Mouse (Mus musculus) MEL (cell line): ENCODE data around the gene Lcor. TPM values are rescaled to one million over a fixed set of nuclear protein-coding genes. Genes with fewer than 3 reads are reported as not detected.

ENCODE experiments used
- DNase-seq: peaks from one replicate; pipeline ENCODE4 v3.0.0; 2011; ENCODE audit warnings: low read depth, low spot score
- H3K27ac ChIP-seq: 2 replicates; pipeline ENCODE4 v1.5.1; 2012; ENCODE audit warnings: low read depth, mild to moderate bottlenecking, control low read depth, low read length, moderate library complexity; ENCODE audit not compliant: control insufficient read depth
- H3K27me3 ChIP-seq, 2 experiments: fragments of 150-350 bp in 1 of 2; sonication (generic) in 1 of 2; 2 replicates each; pipeline ENCODE4 v1.6.1; 2012; ENCODE audit warnings: low read length in 2 of 2, mild to moderate bottlenecking in 2 of 2, improper control_type of control experiment in 1 of 2, moderate library complexity in 1 of 2; ENCODE audit not compliant: insufficient read depth in 2 of 2, control insufficient read depth in 1 of 2
- H3K36me3 ChIP-seq, 2 experiments: 2 replicates each; pipeline ENCODE4 v1.6.1; 2012 to 2014; ENCODE audit warnings: low read length in 2 of 2, improper control_type of control experiment in 1 of 2, inconsistent platforms in 1 of 2, mild to moderate bottlenecking in 1 of 2; ENCODE audit not compliant: insufficient read depth in 2 of 2, control insufficient read depth in 1 of 2
- H3K4me1 ChIP-seq, 2 experiments: fragments of 150-350 bp in 1 of 2; sonication (generic) in 1 of 2; 2 replicates each; pipeline ENCODE4 v1.6.1; 2012; ENCODE audit warnings: low read length in 2 of 2, improper control_type of control experiment in 1 of 2, mild to moderate bottlenecking in 1 of 2; ENCODE audit not compliant: insufficient read depth in 2 of 2, control insufficient read depth in 1 of 2
- H3K4me3 ChIP-seq, 2 experiments: fragments of 150-350 bp in 1 of 2; sonication (generic) in 1 of 2; 2 replicates each; pipeline ENCODE4 v1.5.1; 2012; ENCODE audit warnings: low read depth in 2 of 2, low read length in 2 of 2, mild to moderate bottlenecking in 2 of 2, moderate library complexity in 2 of 2, control low read depth in 1 of 2, improper control_type of control experiment in 1 of 2; ENCODE audit not compliant: control insufficient read depth in 1 of 2, insufficient read depth in 1 of 2
- H3K79me2 ChIP-seq: 2 replicates; pipeline ENCODE4 v1.6.1; 2012; ENCODE audit warnings: mild to moderate bottlenecking, low read length, moderate library complexity; ENCODE audit not compliant: control insufficient read depth, poor library complexity, insufficient read depth
- H3K9ac ChIP-seq: 2 replicates; pipeline ENCODE4 v1.6.1; 2012; ENCODE audit warnings: low read depth, mild to moderate bottlenecking, control low read depth, low read length, moderate library complexity; ENCODE audit not compliant: control insufficient read depth, poor library complexity, severe bottlenecking
- H3K9me3 ChIP-seq: fragments of 150-350 bp; sonication (generic); replicated peaks from 2 replicates; pipeline ENCODE4 v1.6.1; 2012; ENCODE audit warnings: mild to moderate bottlenecking, low read length, improper control_type of control experiment, moderate library complexity; ENCODE audit not compliant: insufficient read depth
- E2F4 ChIP-seq: IDR thresholded peaks from 2 replicates; pipeline ENCODE4 v1.6.1; 2011; ENCODE audit warnings: low read depth, low read length, improper control_type of control experiment, borderline replicate concordance
- ELF1 ChIP-seq: IDR thresholded peaks from 2 replicates; pipeline ENCODE4 v1.6.1; 2014; ENCODE audit warnings: low read depth, mild to moderate bottlenecking, inconsistent platforms, low read length, improper control_type of control experiment, moderate library complexity
- EP300 ChIP-seq, 2 experiments: IDR thresholded peaks; 2 replicates each; pipeline ENCODE4 v1.6.1; 2011; ENCODE audit warnings: improper control_type of control experiment in 2 of 2, low read length in 2 of 2, low read depth in 1 of 2, mild to moderate bottlenecking in 1 of 2
- GABPA ChIP-seq: IDR thresholded peaks from 2 replicates; pipeline ENCODE4 v1.6.1; 2012; ENCODE audit warnings: low read depth, mild to moderate bottlenecking, inconsistent platforms, low read length, improper control_type of control experiment, moderate library complexity
- GATA1 ChIP-seq: IDR thresholded peaks from 2 replicates; pipeline ENCODE4 v1.6.1; 2011; ENCODE audit warnings: low read depth, low read length, improper control_type of control experiment
- JUND ChIP-seq: IDR thresholded peaks from 2 replicates; pipeline ENCODE4 v1.6.1; 2011; ENCODE audit warnings: low read depth, mild to moderate bottlenecking, improper control_type of control experiment, low read length
- MAFK ChIP-seq: IDR thresholded peaks from 2 replicates; pipeline ENCODE4 v1.6.1; 2011; ENCODE audit warnings: low read depth, mild to moderate bottlenecking, low read length, improper control_type of control experiment, borderline replicate concordance
- MAX ChIP-seq: IDR thresholded peaks from 2 replicates; pipeline ENCODE4 v1.6.1; 2011; ENCODE audit warnings: low read length, improper control_type of control experiment
- MAZ ChIP-seq: IDR thresholded peaks from 2 replicates; pipeline ENCODE4 v1.6.1; 2012; ENCODE audit warnings: low read depth, mild to moderate bottlenecking, inconsistent platforms, low read length, improper control_type of control experiment
- MYC ChIP-seq: IDR thresholded peaks from 2 replicates; pipeline ENCODE4 v1.6.1; 2011; ENCODE audit warnings: low read depth, mild to moderate bottlenecking, low read length, improper control_type of control experiment, moderate library complexity
- NELFE ChIP-seq: IDR thresholded peaks from 2 replicates; pipeline ENCODE4 v1.6.1; 2011; ENCODE audit warnings: low read depth, low read length, improper control_type of control experiment
- POLR2A ChIP-seq, 2 experiments: IDR thresholded peaks; 2 replicates each; pipeline ENCODE4 v1.6.1; 2011 to 2012; ENCODE audit warnings: low read length in 2 of 2, mild to moderate bottlenecking in 2 of 2, control low read depth in 1 of 2, improper control_type of control experiment in 1 of 2, low read depth in 1 of 2, moderate library complexity in 1 of 2; ENCODE audit not compliant: control insufficient read depth in 1 of 2, insufficient read depth in 1 of 2, poor library complexity in 1 of 2
- POLR2AphosphoS2 ChIP-seq: IDR thresholded peaks from 2 replicates; pipeline ENCODE4 v1.6.1; 2011; ENCODE audit warnings: low read length, improper control_type of control experiment
- RAD21 ChIP-seq: IDR thresholded peaks from 2 replicates; pipeline ENCODE4 v1.6.1; 2011; ENCODE audit warnings: mild to moderate bottlenecking, low read depth, low read length, improper control_type of control experiment
- SIN3A ChIP-seq: IDR thresholded peaks from 2 replicates; pipeline ENCODE4 v1.6.1; 2012; ENCODE audit warnings: low read length, improper control_type of control experiment, inconsistent platforms
- SMC3 ChIP-seq: IDR thresholded peaks from 2 replicates; pipeline ENCODE4 v1.6.1; 2011; ENCODE audit warnings: low read depth, low read length, improper control_type of control experiment
- TAL1 ChIP-seq: IDR thresholded peaks from 2 replicates; pipeline ENCODE4 v1.6.1; 2012; ENCODE audit warnings: mild to moderate bottlenecking, inconsistent platforms, low read length, moderate library complexity, mixed read lengths
- TBP ChIP-seq: IDR thresholded peaks from 2 replicates; pipeline ENCODE4 v1.8.0; 2011; ENCODE audit warnings: low read depth, low read length, improper control_type of control experiment
- USF1 ChIP-seq: IDR thresholded peaks from 2 replicates; pipeline ENCODE4 v1.6.1; 2014; ENCODE audit warnings: low read depth, mild to moderate bottlenecking, inconsistent platforms, low read length, improper control_type of control experiment, moderate library complexity
- ZC3H11A ChIP-seq: IDR thresholded peaks from 2 replicates; pipeline ENCODE4 v1.6.1; 2012; ENCODE audit warnings: low read depth, mild to moderate bottlenecking, inconsistent platforms, low read length, improper control_type of control experiment
- ZMIZ1 ChIP-seq: IDR thresholded peaks from 2 replicates; pipeline ENCODE4 v1.6.1; 2012; ENCODE audit warnings: low read depth, mild to moderate bottlenecking, inconsistent platforms, low read length, improper control_type of control experiment, moderate library complexity
- ZNF384 ChIP-seq: IDR thresholded peaks from 2 replicates; pipeline ENCODE4 v1.6.1; 2012; ENCODE audit warnings: low read depth, mild to moderate bottlenecking, inconsistent platforms, low read length, improper control_type of control experiment
- polyA plus RNA-seq, 2 experiments: library from polyadenylated mRNA; stranded (reverse) in 1 of 2; unstranded in 1 of 2; fragments of >175 nt in 1 of 2; fragments of >200 nt in 1 of 2; gene quantifications; 2 replicates each; pipeline versions ENCODE4 v1.2.1 to v1.2.4; 2012; ENCODE audit warnings: low replicate concordance in 2 of 2, low read depth in 1 of 2; ENCODE audit not compliant: insufficient read length in 2 of 2, insufficient read depth in 1 of 2, missing spikeins in 1 of 2
- total RNA-seq: library from RNA; depleted of rRNA; stranded (reverse); fragments of 300-350 nt; gene quantifications from 2 replicates; pipeline ENCODE4 v1.2.3, GENCODE M21; 2012

Gene Lcor
- total and polyA plus RNA-seq, 3 experiments, result 8.1 to 8.7 TPM; not detected in 1

- H3K36me3 ChIP-seq, result peaks cover 7 to 13% of the 10 kb centered on the region in 2 experiments
- no peaks in the 10 kb centered on the region for H3K27me3 ChIP-seq
- H3K9ac ChIP-seq, result no peak overlapping the region
- H3K9me3 ChIP-seq, result no peaks in the 10 kb centered on the region
- no peak overlapping the region for H3K4me3 ChIP-seq
- H3K27ac ChIP-seq, result no peak overlapping the region
- TF ChIP-seq EP300 (IDR thresholded peaks at IDR 0.05; ENCODE audit: low read depth in 1 of 2, low read length in 2 of 2) (0 out of 4 replicates have a peak, but pooled peaks of 1 of the 2 experiments have one; percentile 17), MAX (no peak), POLR2AphosphoS2 (peak; percentile 48; the same call in 1 of the 2 replicates), GATA1 (0 out of 2 replicates have a peak, but pooled peaks have one; percentile 23)
- H3K4me1 ChIP-seq, result peaks cover 0 to 4% of the 10 kb centered on the region in 2 experiments; a peak in 2 of 4 replicates
- H3K79me2 ChIP-seq, result no peaks in the 10 kb centered on the region
- DNase-seq, result peak; percentile 35
Observed at GRCm38 (mm10) chr19:41568791-41569190, 86.4 kb downstream of the Lcor start.

GRCm38 (mm10) chr19:41573700-41574099 is 91.3 kb downstream of the Lcor start:
- H3K9me3 ChIP-seq, result no peaks in the 10 kb centered on the region
- H3K27ac ChIP-seq, result no peak overlapping the region
- no peak for DNase-seq
- peaks cover 0 to 3% of the 10 kb centered on the region in 2 experiments; a peak in 2 of 4 replicates for H3K4me1 ChIP-seq
- TF ChIP-seq POLR2AphosphoS2 (0 out of 2 replicates have a peak, but pooled peaks have one; percentile 21), ZC3H11A (no peak), TBP (no peak)
- peaks cover 5 to 9% of the 10 kb centered on the region in 2 experiments for H3K36me3 ChIP-seq
- no peak overlapping the region for H3K4me3 ChIP-seq
- H3K9ac ChIP-seq, result no peak overlapping the region
- H3K27me3 ChIP-seq, result no peaks in the 10 kb centered on the region
- no peaks in the 10 kb centered on the region for H3K79me2 ChIP-seq

GRCm38 (mm10) chr19:41577576-41577975 is 95.1 kb downstream of the Lcor start:
- Histone ChIP-seq H3K9ac (no peak overlapping the region), H3K4me3 (no peak overlapping the region), H3K79me2 (no peaks in the 10 kb centered on the region), H3K27me3 (no peaks in the 10 kb centered on the region), H3K4me1 (no peaks in the 10 kb centered on the region), H3K36me3 (peaks cover 0 to 11% of the 10 kb centered on the region in 2 experiments; a peak in 1 of 4 replicates), H3K9me3 (no peaks in the 10 kb centered on the region), H3K27ac (no peak overlapping the region)
- DNase-seq, result no peak
- no peak for TF ChIP-seq TAL1
- no peak for TF ChIP-seq ZMIZ1
- TF ChIP-seq SMC3, result no peak
- TF ChIP-seq RAD21, result no peak
- TF ChIP-seq SIN3A, result no peak
- TF ChIP-seq USF1, result no peak
- TF ChIP-seq TBP, result no peak
- no peak for TF ChIP-seq GATA1
- TF ChIP-seq MAFK, result no peak
- TF ChIP-seq JUND, result no peak
- TF ChIP-seq ELF1, result no peak
- TF ChIP-seq NELFE, result no peak
- TF ChIP-seq E2F4, result no peak
- TF ChIP-seq ZNF384, result no peak
- no peak for TF ChIP-seq MAZ
- no peak for TF ChIP-seq POLR2A (IDR thresholded peaks at IDR 0.05; ENCODE audit: control insufficient read depth in 1 of 2, insufficient read depth in 1 of 2, low read depth in 1 of 2, low read length in 2 of 2, poor library complexity in 1 of 2)
- TF ChIP-seq MYC, result no peak
- no peak for TF ChIP-seq GABPA
